Comparison of ENCODE assay signal across 21 mouse cellular contexts in the genomic region with DNA sequence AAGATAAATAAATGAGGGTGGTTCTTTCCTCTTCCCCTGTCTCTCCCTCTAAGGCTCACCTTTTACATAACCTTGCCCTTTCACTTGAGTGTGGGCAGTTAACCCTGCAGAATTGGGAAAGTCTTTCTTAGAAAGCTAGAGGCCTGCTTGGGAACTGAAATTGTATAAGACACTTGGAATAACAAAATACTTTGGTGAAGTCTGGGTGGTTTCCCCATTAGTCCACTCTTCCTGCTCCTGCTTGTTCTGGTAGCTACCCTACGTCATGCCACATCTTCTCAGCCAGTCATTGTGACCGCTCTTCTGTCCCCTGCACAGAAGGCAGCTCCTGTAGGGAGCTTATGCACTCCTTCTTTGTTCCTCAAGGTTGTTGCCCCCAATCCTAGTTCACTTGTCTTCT. TPM values are rescaled to one million over a fixed set of nuclear protein-coding genes. Genes with fewer than 3 reads are reported as not detected.
"Had no signal": no experiment of that assay in that cellular context is flagged by ENCODE, and none has a peak within 500 bp of the region (broad histone marks: within the 10 kb centered on the region; RNA-seq: fewer than 3 reads in every experiment).

No protein-coding gene starts in this region.

- H3K4me3 ChIP-seq: layer of hippocampus, adult 2 months; left cerebral cortex, adult 2 months; liver, embryonic 13.5 days; megakaryocyte, embryonic 14.5 days; midbrain, embryonic 10.5 days; midbrain, embryonic 13.5 days; neural tube, embryonic 12.5 days; neural tube, embryonic 15.5 days had no signal

- DNase-seq: kidney, adult 2 months; kidney, postnatal 25 days; layer of hippocampus, postnatal 36 days; liver, embryonic 13.5 days; lung, adult 2 months; lung, postnatal 14 days; right cerebral cortex, adult 18-20 months; right cerebral cortex, postnatal 14 days; right cerebral cortex, postnatal 4 days; thymus, postnatal 25 days had no signal

- ATAC-seq: midbrain, embryonic 13.5 days; midbrain, embryonic 16.5 days had no signal

- H3K27ac ChIP-seq: kidney, postnatal 0 days; layer of hippocampus, adult 2 months; left cerebral cortex, adult 2 months; liver, embryonic 13.5 days; midbrain, embryonic 10.5 days; midbrain, embryonic 13.5 days; neural tube, embryonic 12.5 days; neural tube, embryonic 15.5 days; stomach, postnatal 0 days had no signal

- H3K4me1 ChIP-seq: liver, embryonic 13.5 days; midbrain, embryonic 10.5 days; neural tube, embryonic 12.5 days; neural tube, embryonic 15.5 days had no signal

- H3K27me3 ChIP-seq: liver, embryonic 13.5 days; megakaryocyte, embryonic 14.5 days; midbrain, embryonic 13.5 days; neural tube, embryonic 12.5 days; neural tube, embryonic 15.5 days had no signal

- H3K36me3 ChIP-seq: liver, embryonic 13.5 days; midbrain, embryonic 10.5 days; midbrain, embryonic 13.5 days; neural tube, embryonic 12.5 days; neural tube, embryonic 15.5 days had no signal

RNA-seq across cellular contexts. Expression of a gene that starts 26.2 kb away (rescaled TPM):
- total RNA-seq: left cerebral cortex, postnatal 36 days had no signal
